Mouse (Mus musculus): ENCODE data around the gene Zfp982.
"Not testable (repeated sequence)": the region's sequence is repeated elsewhere in the genome, so short reads cannot be mapped to it uniquely, and the experiment has no call there.

Zfp982 gene

GRCm38 (mm10) chr4:147492117-147492516 is at the start of gene Zfp982:
Gene Zfp982, plus strand, starts transcription at chr4:147492417.
- DNase-seq (ENCODE audit: low read depth in 2 of 2, low spot score in 2 of 2), result not testable (repeated sequence)

- not testable (repeated sequence) for DNase-seq (ENCODE audit: low read depth in 2 of 2, low spot score in 2 of 2)
Observed at GRCm38 (mm10) chr4:147442649-147443553, 49.3 kb upstream of the Zfp982 start.

DNA sequence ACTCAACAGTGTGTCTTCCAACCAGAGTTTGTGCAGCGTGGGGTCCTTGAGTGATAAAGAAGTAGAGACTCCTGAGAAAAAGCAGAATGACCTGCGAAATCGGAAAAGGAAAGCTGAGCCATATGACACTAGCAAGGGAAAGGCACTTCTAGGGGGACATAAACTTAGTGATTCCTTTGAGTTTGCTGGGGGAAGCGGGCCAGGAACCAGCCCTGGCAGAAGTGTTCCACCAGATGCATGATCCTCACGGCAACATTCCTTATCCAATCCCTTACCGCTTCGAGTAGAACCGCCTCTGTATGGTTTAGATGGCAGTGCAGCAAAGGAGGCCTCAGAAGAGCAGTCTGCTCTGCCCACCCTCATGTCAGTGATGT is 48.7 kb upstream of the Zfp982 start:
- DNase-seq (ENCODE audit: low read depth in 2 of 2, low spot score in 2 of 2), result not testable (repeated sequence)

DNA sequence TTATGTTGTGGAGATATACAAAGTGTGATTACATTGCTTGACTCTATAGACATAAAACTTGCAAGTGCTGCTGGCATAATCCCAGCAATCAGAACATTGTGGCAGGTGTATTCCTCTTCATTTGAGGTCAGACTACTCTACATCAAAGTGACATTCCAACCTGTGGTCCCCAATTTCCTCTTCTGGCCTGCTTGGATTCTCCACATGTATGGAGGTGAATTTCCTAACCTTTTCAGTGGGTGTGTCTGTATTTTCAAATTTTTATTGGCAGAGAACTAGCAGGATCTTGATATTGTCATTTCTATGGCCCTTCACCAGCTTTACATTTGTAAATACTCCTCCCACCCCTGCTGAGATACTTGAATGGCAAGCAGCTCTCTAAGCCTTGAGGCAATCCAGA is 46.8 kb upstream of the Zfp982 start:
- DNase-seq (ENCODE audit: low read depth in 2 of 2, low spot score in 2 of 2), result not testable (repeated sequence)

DNA sequence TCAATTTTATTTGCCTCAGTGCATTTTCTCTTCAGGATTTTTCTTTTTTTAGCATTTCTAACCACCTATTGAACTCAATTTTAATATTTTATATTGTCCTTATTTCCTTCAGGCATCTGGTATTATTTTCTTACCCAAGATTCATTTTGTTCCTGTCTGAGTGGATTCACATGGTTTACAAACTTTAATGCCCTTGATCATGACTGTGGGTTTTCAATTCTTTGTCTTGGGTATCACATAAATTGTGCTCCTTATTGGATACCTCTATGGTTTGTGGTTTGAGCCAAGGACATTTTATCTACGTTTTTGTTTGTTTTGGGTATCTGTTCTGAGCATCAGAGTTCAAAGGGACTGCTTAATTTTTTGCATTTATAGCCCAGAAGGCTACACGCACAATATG is 43.9 kb upstream of the Zfp982 start:
- DNase-seq (ENCODE audit: low read depth in 2 of 2, low spot score in 2 of 2), result no peak

DNA sequence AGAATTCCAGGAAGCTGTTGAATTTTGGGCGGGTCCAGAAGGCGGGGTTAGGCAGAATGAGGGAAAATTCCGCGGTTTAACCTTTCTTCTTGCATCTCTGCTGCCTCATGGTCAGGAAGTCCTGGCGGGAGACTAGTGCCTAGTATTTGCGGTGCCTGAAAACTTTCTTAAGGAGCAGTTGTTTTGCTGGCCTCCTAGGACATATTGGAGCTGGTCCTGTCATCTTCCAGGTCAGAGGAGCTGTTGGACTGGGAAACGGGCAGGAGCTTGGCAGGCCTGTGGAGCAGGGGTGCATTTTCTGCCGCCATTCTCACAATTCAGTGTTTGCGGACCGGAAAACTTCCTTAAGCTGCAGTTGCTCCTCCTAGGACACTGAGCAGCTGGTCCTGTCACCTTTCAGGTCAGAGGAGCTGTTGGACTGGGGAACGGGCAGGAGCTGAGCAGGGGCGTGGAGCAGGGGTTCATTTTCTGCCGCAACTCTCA is 43.1 kb upstream of the Zfp982 start:
- no peak for DNase-seq (ENCODE audit: low read depth in 2 of 2, low spot score in 2 of 2)

GRCm38 (mm10) chr4:147449986-147450385 is 42.2 kb upstream of the Zfp982 start:
- DNase-seq (ENCODE audit: low read depth in 2 of 2, low spot score in 2 of 2), result not testable (repeated sequence)

DNA sequence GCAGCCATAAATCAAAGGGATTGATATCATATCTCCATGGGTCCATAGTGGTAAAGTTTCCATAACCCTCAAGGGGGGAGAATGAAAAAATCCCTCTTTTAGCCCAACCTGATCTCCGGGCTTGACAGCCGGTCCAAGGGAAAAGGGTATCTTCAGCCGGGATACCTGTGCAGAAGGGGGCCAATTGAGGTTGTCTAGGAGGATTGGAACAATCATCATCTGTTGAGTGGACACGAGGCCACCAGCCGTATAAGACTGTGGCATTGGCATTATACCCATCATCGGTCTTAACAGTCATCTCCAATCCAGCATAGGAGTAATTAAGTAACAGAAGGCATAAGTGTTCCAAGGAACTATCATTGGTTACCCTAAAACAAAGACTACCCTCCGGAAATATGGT is 25.0 kb upstream of the Zfp982 start:
- not testable (repeated sequence) for DNase-seq (ENCODE audit: low read depth in 2 of 2, low spot score in 2 of 2)

GRCm38 (mm10) chr4:147498772-147499613 is 6.8 kb downstream of the Zfp982 start:
- not testable (repeated sequence) for DNase-seq (ENCODE audit: low read depth in 2 of 2, low spot score in 2 of 2)

DNA sequence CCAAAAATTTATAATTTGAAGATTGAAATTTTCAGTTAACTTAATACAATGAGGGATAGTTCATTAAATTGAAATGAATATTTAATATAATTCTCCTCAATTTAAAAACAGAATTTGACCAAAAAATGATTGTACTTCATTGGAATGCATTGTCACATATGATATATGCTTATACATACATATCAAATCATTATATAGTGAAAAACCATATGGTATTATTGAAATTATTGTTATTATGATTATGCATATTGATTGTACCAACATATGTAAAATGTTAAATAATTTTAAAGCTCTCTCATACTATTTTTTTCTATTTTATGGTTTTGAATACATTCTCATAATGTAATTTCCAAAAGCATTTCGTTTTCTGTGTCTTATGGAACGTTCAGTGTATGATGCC is 17.0 kb downstream of the Zfp982 start:
- no peak for DNase-seq (ENCODE audit: low read depth in 2 of 2, low spot score in 2 of 2)

DNA sequence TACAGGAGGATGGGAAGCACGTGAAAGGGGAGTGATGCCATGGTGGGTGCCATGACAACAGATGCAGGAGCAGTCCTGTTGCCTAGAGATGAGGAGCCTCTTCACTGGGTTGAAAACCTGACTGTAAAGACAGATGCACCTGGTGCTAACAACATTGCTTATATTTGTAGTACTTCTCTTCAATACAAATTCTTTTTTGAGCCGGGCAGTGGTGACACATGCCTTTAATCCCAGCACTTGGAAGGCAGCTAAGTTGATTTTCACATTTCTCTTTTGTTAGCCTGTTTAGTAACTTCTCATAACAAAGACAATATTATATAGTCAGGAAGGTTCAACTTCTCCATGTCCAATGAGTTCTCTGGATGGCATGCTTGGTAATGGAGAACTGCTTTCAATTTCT is 26.8 kb downstream of the Zfp982 start:
- DNase-seq (ENCODE audit: low read depth in 2 of 2, low spot score in 2 of 2), result no peak

- no peak for DNase-seq (ENCODE audit: low read depth in 2 of 2, low spot score in 2 of 2)
Observed at GRCm38 (mm10) chr4:147520100-147520499, 27.9 kb downstream of the Zfp982 start.

- no peak for DNase-seq (ENCODE audit: low read depth in 2 of 2, low spot score in 2 of 2)
Observed at GRCm38 (mm10) chr4:147525125-147525524, 32.9 kb downstream of the Zfp982 start.

- no peak for DNase-seq (ENCODE audit: low read depth in 2 of 2, low spot score in 2 of 2)
Observed at GRCm38 (mm10) chr4:147530366-147530765, 38.1 kb downstream of the Zfp982 start.

DNA sequence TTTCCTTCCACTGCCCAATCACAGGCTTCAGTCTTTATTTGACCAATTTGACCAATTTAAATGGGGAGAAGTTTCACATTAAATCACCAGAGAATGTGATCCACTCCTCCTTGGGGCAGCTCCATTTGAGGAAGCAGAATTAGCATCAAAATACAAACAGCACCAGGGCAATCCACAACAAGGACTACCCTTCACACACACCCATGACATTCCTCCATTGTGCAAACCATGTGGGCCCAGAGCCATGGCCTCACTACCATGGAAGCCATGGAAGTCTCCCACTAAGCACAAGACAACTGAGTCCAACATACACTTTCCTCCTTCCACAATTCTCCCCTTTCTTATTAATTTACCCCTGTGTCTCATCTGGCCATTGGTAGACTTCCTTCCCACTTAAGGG is 43.7 kb downstream of the Zfp982 start:
- DNase-seq (ENCODE audit: low read depth in 2 of 2, low spot score in 2 of 2), result not testable (repeated sequence)

GRCm38 (mm10) chr4:147537702-147538101 is 45.5 kb downstream of the Zfp982 start:
- DNase-seq (ENCODE audit: low read depth in 2 of 2, low spot score in 2 of 2), result no peak

GRCm38 (mm10) chr4:147539918-147540317 is 47.7 kb downstream of the Zfp982 start, which contains the start of gene Gm16503:
Gene Gm16503, plus strand, starts transcription at chr4:147540218.
- DNase-seq (ENCODE audit: low read depth in 2 of 2, low spot score in 2 of 2), result not testable (repeated sequence)

DNA sequence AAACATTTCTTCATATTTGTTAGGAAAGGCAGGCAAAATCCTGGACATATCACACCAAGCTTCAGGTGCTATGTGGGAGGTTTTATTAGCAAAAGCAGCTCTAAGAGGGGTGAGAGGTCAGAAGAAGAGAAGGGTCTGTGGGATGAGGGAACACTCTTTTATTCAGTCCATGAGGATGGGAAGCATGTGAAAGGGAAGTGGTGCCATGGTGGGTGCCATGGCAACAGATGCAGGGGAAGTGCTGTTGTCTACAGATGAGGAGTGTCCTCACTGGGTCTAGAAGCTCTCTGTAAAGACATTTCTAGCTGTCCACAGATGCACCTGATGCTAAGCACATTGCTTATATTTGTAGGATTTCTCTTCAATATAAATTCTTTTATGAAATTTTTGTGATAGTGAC is 48.9 kb downstream of the Zfp982 start:
- DNase-seq (ENCODE audit: low read depth in 2 of 2, low spot score in 2 of 2), result no peak

DNA sequence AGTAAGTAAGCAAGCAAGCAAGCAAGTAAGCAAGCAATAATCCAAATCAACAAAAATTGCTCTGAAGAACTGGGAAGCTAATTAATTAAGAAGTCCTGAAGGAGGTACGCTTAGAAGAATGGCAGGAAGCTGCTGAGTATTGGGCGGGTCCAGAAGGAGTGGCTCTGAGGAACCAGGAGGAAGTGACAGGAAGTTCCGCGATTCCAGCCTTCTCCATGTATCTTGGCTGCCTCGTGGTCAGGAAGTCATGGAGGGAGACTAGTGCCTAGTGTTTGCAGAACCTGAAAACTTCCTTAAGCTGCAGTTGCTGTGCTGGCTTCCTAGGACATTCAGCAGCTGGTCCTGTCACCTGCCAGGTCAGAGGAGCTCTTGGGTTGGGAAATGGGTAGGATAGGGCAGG is 60.9 kb downstream of the Zfp982 start, which contains the start of gene Zfp985:
TSS of gene Zfp985 (plus strand) at position 207 of the 400 bp plus-strand sequence.
- not testable (repeated sequence) for DNase-seq (ENCODE audit: low read depth in 2 of 2, low spot score in 2 of 2)

- DNase-seq (ENCODE audit: low read depth in 2 of 2, low spot score in 2 of 2), result not testable (repeated sequence)
Observed at GRCm38 (mm10) chr4:147554361-147554760, 62.1 kb downstream of the Zfp982 start.

- not testable (repeated sequence) for DNase-seq (ENCODE audit: low read depth in 2 of 2, low spot score in 2 of 2)
Observed at GRCm38 (mm10) chr4:147556921-147557320, 64.7 kb downstream of the Zfp982 start.

Measured in CD8-positive naive resting alpha-beta T cell, adult 2 months (primary cell).